In the genomic region with DNA sequence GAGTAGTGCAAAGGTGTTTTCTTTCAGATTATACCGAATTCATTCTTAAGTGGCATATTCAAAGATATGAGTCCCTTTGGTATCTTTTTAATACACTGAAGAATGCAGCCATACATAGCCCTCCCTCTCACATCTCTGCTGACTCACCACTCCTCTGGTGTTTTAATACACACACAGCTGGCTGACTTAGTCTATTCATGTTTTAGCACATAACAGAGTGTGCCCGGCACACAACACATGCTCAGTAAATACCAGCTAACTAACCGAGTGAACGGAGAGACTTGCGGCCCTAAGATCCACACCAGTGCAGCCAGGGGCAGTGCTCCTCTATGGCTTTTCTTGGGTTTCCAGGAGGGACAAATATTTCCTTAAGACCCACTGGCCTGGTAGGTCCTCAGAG, we compare ENCODE assay signal across 15 mouse cellular contexts. TPM values are rescaled to one million over a fixed set of nuclear protein-coding genes. Genes with fewer than 3 reads are reported as not detected.
DNase-seq lines count a peak whose midpoint lies in the region; ATAC-seq and TF ChIP-seq lines count a peak whose summit lies in the region.
"Had no signal": no experiment of that assay in that cellular context is flagged by ENCODE, and none has a peak within 500 bp of the region (broad histone marks: within the 10 kb centered on the region; RNA-seq: fewer than 3 reads in every experiment).

No protein-coding gene starts in this region.

- peak; percentile 66 for ATAC-seq in forebrain, postnatal 0 days
- no peak for ATAC-seq in forebrain, embryonic 12.5 days (ENCODE audit: low FRiP score)
- peak; percentile 47 for ATAC-seq in heart, postnatal 0 days (ENCODE audit: insufficient read depth, low read depth)
- 0 out of 2 replicates have a peak, but pooled peaks have one; percentile 29 for ATAC-seq in liver, embryonic 11.5 days (replicated peaks; ENCODE audit: low FRiP score)
- no peak for ATAC-seq in liver, embryonic 12.5 days

- H3K4me1 ChIP-seq in forebrain, postnatal 0 days (ENCODE audit: insufficient read depth): no peaks in the 10 kb centered on the region
- H3K4me1 ChIP-seq in forebrain, embryonic 12.5 days: no peaks in the 10 kb centered on the region
- H3K4me1 ChIP-seq in heart, postnatal 0 days (ENCODE audit: control insufficient read depth, insufficient read depth): peaks cover 11% of the 10 kb centered on the region; the same call in 1 of the 2 replicates
- H3K4me1 ChIP-seq in liver, embryonic 11.5 days (replicated peaks; ENCODE audit: control insufficient read depth, insufficient read depth, low read length): 0 out of 2 replicates have a peak, but pooled peaks cover 3% of the 10 kb centered on the region
- peaks cover 7% of the 10 kb centered on the region; the same call in 1 of the 2 replicates for H3K4me1 ChIP-seq in liver, embryonic 12.5 days
- H3K4me1 ChIP-seq in midbrain, embryonic 10.5 days: no peaks in the 10 kb centered on the region
- H3K4me1 ChIP-seq: lung, embryonic 15.5 days had no signal

- no peak for TF ChIP-seq EP300 in heart, postnatal 0 days (IDR thresholded peaks at IDR 0.05; ENCODE audit: low read depth)

- H3K4me2 ChIP-seq in forebrain, postnatal 0 days (ENCODE audit: low read depth): no peak overlapping the region
- H3K4me2 ChIP-seq in forebrain, embryonic 12.5 days: no peak overlapping the region
- H3K4me2 ChIP-seq in heart, postnatal 0 days (ENCODE audit: low read depth, low read length): peak overlapping the region; percentile 30
- H3K4me2 ChIP-seq in liver, embryonic 11.5 days: no peak overlapping the region
- no peak overlapping the region for H3K4me2 ChIP-seq in liver, embryonic 12.5 days
- H3K4me2 ChIP-seq: embryonic facial prominence, embryonic 13.5 days; lung, embryonic 15.5 days; midbrain, embryonic 11.5 days had no signal

- no peak overlapping the region for H3K9ac ChIP-seq in forebrain, postnatal 0 days
- H3K9ac ChIP-seq in forebrain, embryonic 12.5 days: no peak overlapping the region
- no peak overlapping the region for H3K9ac ChIP-seq in heart, postnatal 0 days (replicated peaks; ENCODE audit: low read depth, low read length)
- H3K9ac ChIP-seq in liver, embryonic 11.5 days (ENCODE audit: low read depth, low read length): no peak overlapping the region
- no peak overlapping the region for H3K9ac ChIP-seq in liver, embryonic 12.5 days
- H3K9ac ChIP-seq: embryonic facial prominence, embryonic 13.5 days; lung, embryonic 15.5 days had no signal

- no peaks in the 10 kb centered on the region for H3K9me3 ChIP-seq in forebrain, postnatal 0 days (ENCODE audit: low read length)
- H3K9me3 ChIP-seq in forebrain, embryonic 12.5 days: no peaks in the 10 kb centered on the region
- no peaks in the 10 kb centered on the region; the same call in 1 of the 2 replicates for H3K9me3 ChIP-seq in heart, postnatal 0 days (replicated peaks; ENCODE audit: control insufficient read depth, low read length)
- H3K9me3 ChIP-seq in liver, embryonic 11.5 days (ENCODE audit: control insufficient read depth, low read length): no peaks in the 10 kb centered on the region; the same call in 1 of the 2 replicates
- H3K9me3 ChIP-seq in liver, embryonic 12.5 days (replicated peaks): no peaks in the 10 kb centered on the region
- H3K9me3 ChIP-seq in midbrain, embryonic 10.5 days (replicated peaks): peaks cover 10% of the 10 kb centered on the region; the same call in 1 of the 2 replicates
- H3K9me3 ChIP-seq: lung, embryonic 15.5 days had no signal

- no peak for DNase-seq in forebrain, postnatal 0 days
- no peak for DNase-seq in heart, postnatal 0 days (ENCODE audit: low spot score)
- DNase-seq in heart, postnatal 4 days: no peak
- DNase-seq in liver, embryonic 11.5 days (ENCODE audit: low spot score): no peak
- peak; percentile 41 to 56 for DNase-seq in right cerebral cortex, postnatal 36 days (ENCODE audit: low spot score in 2 of 2)
- no peak for DNase-seq in midbrain, embryonic 10.5 days (ENCODE audit: low spot score)
- DNase-seq: adrenal gland, postnatal 14 days; cerebellum, postnatal 36 days; heart, postnatal 14 days had no signal

- H3K4me3 ChIP-seq in forebrain, postnatal 0 days (ENCODE audit: low read depth, low read length): no peak overlapping the region
- no peak overlapping the region for H3K4me3 ChIP-seq in forebrain, embryonic 12.5 days (replicated peaks)
- H3K4me3 ChIP-seq in heart, postnatal 0 days (ENCODE audit: low read depth, low read length): no peak overlapping the region
- H3K4me3 ChIP-seq in liver, embryonic 11.5 days (ENCODE audit: low read depth, low read length): no peak overlapping the region
- no peak overlapping the region for H3K4me3 ChIP-seq in liver, embryonic 12.5 days
- H3K4me3 ChIP-seq in midbrain, embryonic 10.5 days: no peak overlapping the region
- H3K4me3 ChIP-seq: embryonic facial prominence, embryonic 13.5 days; lung, embryonic 15.5 days had no signal

- no peaks in the 10 kb centered on the region for H3K27me3 ChIP-seq in forebrain, postnatal 0 days (ENCODE audit: insufficient read depth, low read length)
- H3K27me3 ChIP-seq in forebrain, embryonic 12.5 days: no peaks in the 10 kb centered on the region
- no peaks in the 10 kb centered on the region for H3K27me3 ChIP-seq in heart, postnatal 0 days (ENCODE audit: control insufficient read depth, insufficient read depth, low read length)
- no peaks in the 10 kb centered on the region for H3K27me3 ChIP-seq in liver, embryonic 11.5 days (replicated peaks; ENCODE audit: control insufficient read depth, insufficient read depth, low read length)
- H3K27me3 ChIP-seq in liver, embryonic 12.5 days (replicated peaks): no peaks in the 10 kb centered on the region
- no peaks in the 10 kb centered on the region for H3K27me3 ChIP-seq in midbrain, embryonic 10.5 days (ENCODE audit: low read depth, poor library complexity, severe bottlenecking)
- H3K27me3 ChIP-seq: embryonic facial prominence, embryonic 13.5 days; lung, embryonic 15.5 days had no signal

- no peak for TF ChIP-seq CTCF in forebrain, postnatal 0 days (IDR thresholded peaks at IDR 0.05; ENCODE audit: low read depth)
- no peak for TF ChIP-seq CTCF in heart, postnatal 0 days (IDR thresholded peaks at IDR 0.05; ENCODE audit: low read depth)

- no peaks in the 10 kb centered on the region for H3K36me3 ChIP-seq in forebrain, postnatal 0 days (ENCODE audit: insufficient read depth)
- peaks cover 55% of the 10 kb centered on the region for H3K36me3 ChIP-seq in forebrain, embryonic 12.5 days (replicated peaks)
- 0 out of 2 replicates have a peak, but pooled peaks cover 5% of the 10 kb centered on the region for H3K36me3 ChIP-seq in heart, postnatal 0 days (replicated peaks; ENCODE audit: control insufficient read depth, insufficient read depth, low read length)
- H3K36me3 ChIP-seq in liver, embryonic 11.5 days (ENCODE audit: control insufficient read depth, insufficient read depth, low read length): no peaks in the 10 kb centered on the region
- H3K36me3 ChIP-seq in liver, embryonic 12.5 days: peaks cover 6% of the 10 kb centered on the region; the same call in 1 of the 2 replicates
- peaks cover 90% of the 10 kb centered on the region for H3K36me3 ChIP-seq in midbrain, embryonic 10.5 days
- H3K36me3 ChIP-seq: embryonic facial prominence, embryonic 13.5 days; lung, embryonic 15.5 days had no signal

- WGBS in forebrain, postnatal 0 days: 75% methylated on average over 5 of the region's 5 CpGs
- 87% methylated on average over 5 of the region's 5 CpGs for WGBS in forebrain, embryonic 12.5 days
- 37% methylated on average over 5 of the region's 5 CpGs for WGBS in heart, postnatal 0 days
- 85% methylated on average over 5 of the region's 5 CpGs for WGBS in liver, embryonic 11.5 days
- WGBS in liver, embryonic 12.5 days (ENCODE audit: insufficient replicate concordance): 71% methylated on average over 5 of the region's 5 CpGs
- 95% methylated on average over 5 of the region's 5 CpGs for WGBS in midbrain, embryonic 10.5 days

- no peak overlapping the region for H3K27ac ChIP-seq in forebrain, postnatal 0 days (ENCODE audit: low read depth, low read length)
- H3K27ac ChIP-seq in forebrain, embryonic 12.5 days: no peak overlapping the region
- peak overlapping the region; percentile 78 for H3K27ac ChIP-seq in heart, postnatal 0 days (ENCODE audit: low read depth)
- H3K27ac ChIP-seq in liver, embryonic 11.5 days (ENCODE audit: low read depth, low read length): no peak overlapping the region
- H3K27ac ChIP-seq in liver, embryonic 12.5 days: no peak overlapping the region
- H3K27ac ChIP-seq in midbrain, embryonic 10.5 days (replicated peaks): no peak overlapping the region
- H3K27ac ChIP-seq: embryonic facial prominence, embryonic 13.5 days; lung, embryonic 15.5 days had no signal

RNA-seq across cellular contexts. Expression of a gene that starts 20.3 kb away (rescaled TPM):
- total RNA-seq in forebrain, postnatal 0 days (2014; rRNA removed): 2.7 and 3.7 TPM in 2 replicates
- polyA plus RNA-seq in forebrain, postnatal 0 days (2015; fragmentation: Nextera tagmentation; extraction: Ambion mirVana): 1.1 TPM in 2 replicates
- polyA plus RNA-seq in forebrain, embryonic 12.5 days (2016; fragmentation: Nextera tagmentation; extraction: Ambion mirVana): 12.6 and 13.5 TPM in 2 replicates
- 9.9 and 11.3 TPM in 2 replicates for total RNA-seq in heart, postnatal 0 days (2014; rRNA removed; ENCODE audit: low replicate concordance)
- polyA plus RNA-seq in heart, postnatal 0 days (2015; fragmentation: Nextera tagmentation; extraction: Ambion mirVana): 2.7 and 3.1 TPM in 2 replicates
- 1 to 10 TPM; 6.4 to 7.5 TPM for total RNA-seq in heart, postnatal 4 days (2021)
- 3.6 and 3.9 TPM in 2 replicates for polyA plus RNA-seq in liver, embryonic 11.5 days (2014; fragmentation: Nextera tagmentation; extraction: Ambion mirVana)
- 1.6 and 2.1 TPM in 2 replicates for polyA plus RNA-seq in liver, embryonic 12.5 days (2016; fragmentation: Nextera tagmentation; extraction: Ambion mirVana)
- 10.4 and 14.8 TPM in 2 replicates for polyA plus RNA-seq in midbrain, embryonic 10.5 days (2016; fragmentation: Nextera tagmentation; extraction: Ambion mirVana)

RNA-seq across cellular contexts. Expression of a gene that starts 35.3 kb away (rescaled TPM):
- total RNA-seq in forebrain, postnatal 0 days (2014; rRNA removed): 108 and 118 TPM in 2 replicates
- 48.8 and 51.0 TPM in 2 replicates for polyA plus RNA-seq in forebrain, postnatal 0 days (2015; fragmentation: Nextera tagmentation; extraction: Ambion mirVana)
- 75.4 and 80.1 TPM in 2 replicates for polyA plus RNA-seq in forebrain, embryonic 12.5 days (2016; fragmentation: Nextera tagmentation; extraction: Ambion mirVana)
- total RNA-seq in heart, postnatal 0 days (2014; rRNA removed; ENCODE audit: low replicate concordance): 24.1 and 33.0 TPM in 2 replicates
- 12.2 and 13.3 TPM in 2 replicates for polyA plus RNA-seq in heart, postnatal 0 days (2015; fragmentation: Nextera tagmentation; extraction: Ambion mirVana)
- total RNA-seq in heart, postnatal 4 days (2021): 10 to 100 TPM; 17.6 to 17.7 TPM
- polyA plus RNA-seq in liver, embryonic 11.5 days (2014; fragmentation: Nextera tagmentation; extraction: Ambion mirVana): 29.7 and 29.8 TPM in 2 replicates
- 10.6 and 11.8 TPM in 2 replicates for polyA plus RNA-seq in liver, embryonic 12.5 days (2016; fragmentation: Nextera tagmentation; extraction: Ambion mirVana)
- 66.9 and 74.4 TPM in 2 replicates for polyA plus RNA-seq in midbrain, embryonic 10.5 days (2016; fragmentation: Nextera tagmentation; extraction: Ambion mirVana)

RNA-seq across cellular contexts. Expression of a gene that starts 35.5 kb away (rescaled TPM):
- 0.29 and 0.46 TPM in 2 replicates for total RNA-seq in forebrain, postnatal 0 days (2014; rRNA removed)
- 0.43 and 0.46 TPM in 2 replicates for polyA plus RNA-seq in forebrain, postnatal 0 days (2015; fragmentation: Nextera tagmentation; extraction: Ambion mirVana)
- polyA plus RNA-seq in forebrain, embryonic 12.5 days (2016; fragmentation: Nextera tagmentation; extraction: Ambion mirVana): 0.22 and 0.32 TPM in 2 replicates
- not detected in 2 replicates for total RNA-seq in heart, postnatal 0 days (2014; rRNA removed; ENCODE audit: low replicate concordance)
- polyA plus RNA-seq in heart, postnatal 0 days (2015; fragmentation: Nextera tagmentation; extraction: Ambion mirVana): 0.15 and 0.26 TPM in 2 replicates
- under 1 TPM; 0.09 to 0.12 TPM for total RNA-seq in heart, postnatal 4 days (2021)
- polyA plus RNA-seq in liver, embryonic 11.5 days (2014; fragmentation: Nextera tagmentation; extraction: Ambion mirVana): 0.23 and 0.32 TPM in 2 replicates
- polyA plus RNA-seq in liver, embryonic 12.5 days (2016; fragmentation: Nextera tagmentation; extraction: Ambion mirVana): 0.06 and 0.23 TPM in 2 replicates
- polyA plus RNA-seq in midbrain, embryonic 10.5 days (2016; fragmentation: Nextera tagmentation; extraction: Ambion mirVana): 0.15 and 0.48 TPM in 2 replicates
- total RNA-seq: gastrocnemius, adult 18-20 months had no signal

RNA-seq across cellular contexts. Expression of a gene that starts 56.0 kb away (rescaled TPM):
- 94.9 and 102 TPM in 2 replicates for total RNA-seq in forebrain, postnatal 0 days (2014; rRNA removed)
- 64.7 and 68.6 TPM in 2 replicates for polyA plus RNA-seq in forebrain, postnatal 0 days (2015; fragmentation: Nextera tagmentation; extraction: Ambion mirVana)
- polyA plus RNA-seq in forebrain, embryonic 12.5 days (2016; fragmentation: Nextera tagmentation; extraction: Ambion mirVana): 88.5 and 94.9 TPM in 2 replicates
- 225 and 256 TPM in 2 replicates for total RNA-seq in heart, postnatal 0 days (2014; rRNA removed; ENCODE audit: low replicate concordance)
- 177 and 181 TPM in 2 replicates for polyA plus RNA-seq in heart, postnatal 0 days (2015; fragmentation: Nextera tagmentation; extraction: Ambion mirVana)
- total RNA-seq in heart, postnatal 4 days (2021): 100 to 1,000 TPM; 211 to 228 TPM
- 89.6 and 90.9 TPM in 2 replicates for polyA plus RNA-seq in liver, embryonic 11.5 days (2014; fragmentation: Nextera tagmentation; extraction: Ambion mirVana)
- 49.2 and 53.7 TPM in 2 replicates for polyA plus RNA-seq in liver, embryonic 12.5 days (2016; fragmentation: Nextera tagmentation; extraction: Ambion mirVana)
- polyA plus RNA-seq in midbrain, embryonic 10.5 days (2016; fragmentation: Nextera tagmentation; extraction: Ambion mirVana): 87.0 and 88.6 TPM in 2 replicates

Comparison
In these comparisons a context has a peak if more than half of its experiments do, and no peak if none do; other contexts are left out.
1. ATAC-seq: peak in forebrain, postnatal 0 days (single experiment), heart, postnatal 0 days (single experiment) and liver, embryonic 11.5 days (single experiment); none in forebrain, embryonic 12.5 days (single experiment) and liver, embryonic 12.5 days (single experiment).
2. DNase-seq: peak in right cerebral cortex, postnatal 36 days (2 of 2); none in forebrain, postnatal 0 days (single experiment), heart, postnatal 0 days (single experiment), heart, postnatal 4 days (single experiment), liver, embryonic 11.5 days (single experiment) and midbrain, embryonic 10.5 days (single experiment).